In the genomic region with DNA sequence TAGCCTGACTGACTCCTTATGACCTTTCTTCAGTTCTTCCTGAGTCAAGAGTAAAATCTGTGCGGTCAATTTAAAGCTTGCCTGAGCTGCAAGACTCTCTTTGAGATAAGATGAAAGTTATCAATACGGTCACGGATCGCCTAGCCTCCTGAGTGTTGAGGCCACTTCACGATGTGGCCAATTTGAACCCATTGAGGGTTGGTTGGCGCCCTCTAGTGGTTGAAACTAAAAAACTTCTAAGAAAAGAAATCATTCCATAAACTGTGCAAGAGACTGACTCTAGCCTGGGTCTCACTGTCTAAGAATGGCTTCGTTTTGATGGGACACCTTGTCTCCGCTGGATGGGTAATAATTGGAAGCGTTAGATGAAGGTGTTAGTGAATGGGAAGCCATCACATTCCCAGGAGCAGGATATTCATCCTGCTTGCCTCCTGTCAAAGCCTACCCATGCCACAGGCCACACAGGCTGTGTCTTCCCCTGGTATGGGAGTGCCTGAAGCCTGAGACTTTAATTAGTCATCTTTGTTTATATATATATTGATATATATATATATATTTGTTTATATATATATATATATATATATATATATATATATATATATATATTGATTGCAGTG, we compare ENCODE assay signal across 9 mouse cellular contexts. TPM values are rescaled to one million over a fixed set of nuclear protein-coding genes. Genes with fewer than 3 reads are reported as not detected.
DNase-seq lines count a peak whose midpoint lies in the region.
"Had no signal": no experiment of that assay in that cellular context is flagged by ENCODE, and none has a peak within 500 bp of the region (broad histone marks: within the 10 kb centered on the region; RNA-seq: fewer than 3 reads in every experiment).

No protein-coding gene starts in this region.

- peak; percentile 24 for DNase-seq in adrenal gland, adult 2 months
- DNase-seq in adrenal gland, adult 8-10 months: no peak
- peak; percentile 41 for DNase-seq in ovary, postnatal 14 days (ENCODE audit: low spot score)
- no peak for DNase-seq in ovary, postnatal 10 days (ENCODE audit: low spot score)
- DNase-seq in embryo, embryonic 11.5 days (ENCODE audit: low read depth, low spot score): peak; percentile 57
- DNase-seq in heart, postnatal 36 days: peak; percentile 28 to 36
- peak; percentile 60 for DNase-seq in lung, postnatal 14 days
- peak; percentile 6 for DNase-seq in thymus, postnatal 25 days

- intact Hi-C loops in heart, postnatal 36 days (cut with DNase I): loop anchor here (1.0 to 2.0 kb wide), 3 partner anchors 25 to 121 kb away; no protein-coding TSS in a partner anchor

RNA-seq across cellular contexts. Expression of a gene that starts 11.4 kb away (rescaled TPM):
- total RNA-seq in adrenal gland, adult 2 months (2021): not detected
- 0.16 and 0.42 TPM in 2 replicates for polyA plus RNA-seq in adrenal gland, adult 2 months (2012; rRNA removed)
- under 1 TPM in 1 of 4 experiments, not detected in 3; 0.49 TPM for total RNA-seq in adrenal gland, adult 8-10 months (2022)
- total RNA-seq in heart, postnatal 36 days (2021): 1 to 10 TPM; 1.4 to 3.9 TPM
- total RNA-seq: layer of hippocampus, postnatal 14 days had no signal

Comparison
In these comparisons a context has a peak if more than half of its experiments do, and no peak if none do; other contexts are left out.
1. DNase-seq: peak in adrenal gland, adult 2 months (single experiment), ovary, postnatal 14 days (single experiment), embryo, embryonic 11.5 days (single experiment), heart, postnatal 36 days (2 of 2), lung, postnatal 14 days (single experiment) and thymus, postnatal 25 days (single experiment); none in adrenal gland, adult 8-10 months (single experiment) and ovary, postnatal 10 days (single experiment).